Mouse (Mus musculus) neutrophil, adult 5-6 weeks (primary cell): Measurements from ENCODE around the gene Nob1. TPM values are rescaled to one million over a fixed set of nuclear protein-coding genes. Genes with fewer than 3 reads are reported as not detected.

ENCODE experiments used
- ATAC-seq: fragments of 151-379, 151-347 bp; 2 replicates; pipeline ENCODE4 v1.8.0; 2017; ENCODE audit warnings: mild to moderate bottlenecking, moderate TSS enrichment; ENCODE audit not compliant: insufficient number of reproducible peaks, poor library complexity, low FRiP score, severe bottlenecking; ENCODE audit errors: extremely low read depth
- total RNA-seq: library from RNA; stranded (forward); fragments of 200-1000 nt; gene quantifications from 2 replicates; pipeline ENCODE4 v1.2.3, GENCODE M21; 2017

The Nob1 gene
- total RNA-seq = 17.6 and 18.0 TPM in 2 replicates

GRCm38 (mm10) chr8:107424597-107425229 is at the start of gene Nob1:
Gene Nob1 (minus strand): TSS chr8:107425051.
- peak; percentile 98 for ATAC-seq

GRCm38 (mm10) chr8:107473369-107473768 is 48.5 kb upstream of the Nob1 start:
- ATAC-seq = no peak

GRCm38 (mm10) chr8:107472403-107473100 is 47.7 kb upstream of the Nob1 start:
- ATAC-seq = no peak

GRCm38 (mm10) chr8:107470302-107470701 is 45.5 kb upstream of the Nob1 start:
- ATAC-seq = no peak

GRCm38 (mm10) chr8:107468811-107469302 is 44.0 kb upstream of the Nob1 start:
- ATAC-seq = no peak

- ATAC-seq = no peak
Observed at GRCm38 (mm10) chr8:107466642-107467041, 41.8 kb upstream of the Nob1 start.

- no peak for ATAC-seq
Observed at GRCm38 (mm10) chr8:107465332-107465990, 40.6 kb upstream of the Nob1 start.

GRCm38 (mm10) chr8:107462423-107462822 is 37.6 kb upstream of the Nob1 start:
- ATAC-seq = no peak

GRCm38 (mm10) chr8:107458281-107458680 is 33.4 kb upstream of the Nob1 start:
- ATAC-seq = no peak

GRCm38 (mm10) chr8:107457725-107458124 is 32.9 kb upstream of the Nob1 start:
- ATAC-seq = no peak

GRCm38 (mm10) chr8:107455268-107455667 is 30.4 kb upstream of the Nob1 start:
- ATAC-seq = peak; percentile 75; the same call in 1 of the 2 replicates

GRCm38 (mm10) chr8:107453386-107453785 is 28.5 kb upstream of the Nob1 start:
- no peak for ATAC-seq

GRCm38 (mm10) chr8:107451414-107452066 is 26.7 kb upstream of the Nob1 start:
- ATAC-seq = no peak

GRCm38 (mm10) chr8:107449655-107450054 is 24.8 kb upstream of the Nob1 start:
- ATAC-seq = 0 out of 2 replicates have a peak, but pooled peaks have one; percentile 6

- ATAC-seq = no peak
Observed at GRCm38 (mm10) chr8:107449130-107449529, 24.3 kb upstream of the Nob1 start.

- no peak for ATAC-seq
Observed at GRCm38 (mm10) chr8:107448382-107448889, 23.6 kb upstream of the Nob1 start.

- ATAC-seq = no peak
Observed at GRCm38 (mm10) chr8:107447713-107448112, 22.9 kb upstream of the Nob1 start.

GRCm38 (mm10) chr8:107444626-107445025 is 19.8 kb upstream of the Nob1 start:
- no peak for ATAC-seq
